Mouse (Mus musculus) pancreas, adult 10 weeks (tissue): ENCODE results near the gene Rph3a. TPM values are rescaled to one million over a fixed set of nuclear protein-coding genes. Genes with fewer than 3 reads are reported as not detected.

ENCODE experiments used
- polyA plus RNA-seq: library from polyadenylated mRNA; stranded (reverse); fragments of 350-450 nt; fragmentation: Illumina TruSeq; extraction: RNeasy Lipid Tissue Mini Kit (QIAGEN cat#74804); gene quantifications from one replicate; pipeline ENCODE4 v1.2.3, GENCODE M21; 2015; ENCODE audit warnings: low read depth, low replicate concordance; ENCODE audit not compliant: insufficient read depth

Gene Rph3a
- polyA plus RNA-seq: not detected

DNA sequence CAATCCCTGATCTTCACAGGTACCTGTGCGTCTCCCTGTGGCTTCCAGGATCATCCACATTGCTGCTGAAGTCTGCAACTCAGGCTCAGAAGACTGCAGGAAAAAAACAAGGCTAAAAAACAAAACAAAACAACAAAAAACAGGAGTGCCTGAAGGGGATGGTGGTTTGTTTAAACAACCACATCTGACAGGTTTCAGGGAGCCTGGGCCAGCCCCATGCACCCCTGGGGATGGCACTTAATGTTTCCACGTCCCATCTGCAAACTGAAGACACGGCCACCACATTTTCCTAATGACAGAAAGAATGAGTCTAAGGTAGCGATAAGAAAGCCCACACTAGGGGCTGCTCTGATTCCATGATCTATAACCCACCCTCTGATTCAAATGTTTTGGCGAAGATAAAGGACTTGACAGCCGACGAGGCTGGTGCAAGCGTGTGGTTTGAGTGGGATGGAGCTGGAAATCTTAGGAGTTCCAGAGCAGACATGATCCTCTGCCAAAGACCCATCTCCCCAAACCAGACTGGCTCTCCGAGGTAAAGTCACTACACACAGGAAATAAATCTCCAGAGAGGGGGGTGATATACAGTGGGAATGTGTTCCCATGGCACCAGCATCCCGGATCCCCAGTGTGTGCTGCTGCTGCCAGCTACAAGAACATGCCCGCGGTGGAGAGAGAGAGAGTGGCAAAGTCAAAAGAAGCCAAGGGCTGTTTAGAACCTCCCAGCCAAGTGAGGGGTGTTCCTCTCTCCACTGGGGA, at the start of gene Rph3a:
Gene Rph3a (minus strand): TSS at position 282 of the 759 bp plus-strand sequence.

GRCm38 (mm10) chr5:120914204-120914603, 95.7 kb downstream of the Rph3a start, which contains the start of gene Oas1d:
Gene Oas1d (plus strand): TSS chr5:120914536.

GRCm38 (mm10) chr5:120906791-120907733, 102.8 kb downstream of the Rph3a start, which contains the start of gene Oas1a:
Gene Oas1a (minus strand): TSS chr5:120907521.

Other genes with a start within 250 kb of the Rph3a start
- not detected for gene Oas3, start 232.4 kb downstream of the Rph3a start, polyA plus RNA-seq
- not detected for gene Oas1e, start 214.6 kb downstream of the Rph3a start, polyA plus RNA-seq
- 1.6 TPM for gene Oas1c, start 197.6 kb downstream of the Rph3a start, polyA plus RNA-seq
- not detected for gene Oas1f, start 162.7 kb downstream of the Rph3a start, polyA plus RNA-seq
- gene Oas1h, start 148.7 kb downstream of the Rph3a start, polyA plus RNA-seq: not detected
- 1.6 TPM for gene Oas1g, start 122.5 kb downstream of the Rph3a start, polyA plus RNA-seq
- 3.1 TPM for gene Oas1a, start 102.6 kb downstream of the Rph3a start, polyA plus RNA-seq
- not detected for gene Oas1d, start 95.6 kb downstream of the Rph3a start, polyA plus RNA-seq
- gene Ptpn11, start 181.3 kb upstream of the Rph3a start, polyA plus RNA-seq: 9.3 TPM
- 693 TPM for gene Rpl6, start 194.4 kb upstream of the Rph3a start, polyA plus RNA-seq
- gene Hectd4, start 210.1 kb upstream of the Rph3a start, polyA plus RNA-seq: 6.6 TPM